Mouse (Mus musculus) kidney, embryonic 16.5 days (tissue): ENCODE data around the gene Rprd1b. TPM values are rescaled to one million over a fixed set of nuclear protein-coding genes. Genes with fewer than 3 reads are reported as not detected.
A peak's percentile ranks its signal among the peaks of the same experiment; 100 is the strongest.

Experiments used
- ATAC-seq: fragments of 200-750 bp; cut with Nextera tagmentation; 2 replicates; pipeline ENCODE4 v1.8.0; 2017; ENCODE audit warnings: moderate TSS enrichment; ENCODE audit not compliant: low FRiP score, low TSS enrichment
- H3K27ac ChIP-seq: fragments of 300-500 bp; sonication (generic); 2 replicates; pipeline ENCODE4 v1.5.1; 2014; ENCODE audit warnings: low read length
- H3K27me3 ChIP-seq: fragments of 300-500 bp; sonication (generic); 2 replicates; pipeline ENCODE4 v1.6.1; 2014; ENCODE audit warnings: low read length, control low read depth, mixed read lengths; ENCODE audit not compliant: insufficient read depth
- H3K36me3 ChIP-seq: fragments of 300-500 bp; sonication (generic); 2 replicates; pipeline ENCODE4 v1.6.1; 2014; ENCODE audit warnings: low read length, control low read depth, mixed read lengths; ENCODE audit not compliant: insufficient read depth
- H3K4me1 ChIP-seq: fragments of 300-500 bp; sonication (generic); 2 replicates; pipeline ENCODE4 v1.6.1; 2014; ENCODE audit warnings: low read length, control low read depth, mixed read lengths; ENCODE audit not compliant: insufficient read depth
- H3K4me2 ChIP-seq: fragments of 300-500 bp; sonication (generic); replicated peaks from 2 replicates; pipeline ENCODE4 v1.6.1; 2014; ENCODE audit warnings: low read depth, low read length
- H3K4me3 ChIP-seq: fragments of 300-500 bp; sonication (generic); 2 replicates; pipeline ENCODE4 v1.5.1; 2014; ENCODE audit warnings: mild to moderate bottlenecking, low read length
- H3K9ac ChIP-seq: fragments of 300-500 bp; sonication (generic); replicated peaks from 2 replicates; pipeline ENCODE4 v1.6.1; 2014; ENCODE audit warnings: low read length
- H3K9me3 ChIP-seq: fragments of 300-500 bp; sonication (generic); 2 replicates; pipeline ENCODE4 v1.6.1; 2016; ENCODE audit warnings: low read length, control low read depth
- WGBS: fragments of 180-500 bp; shearing (Covaris S2); extraction: QIAGEN DNeasy Blood & Tissue Kit; methylation state at CpG from one replicate; pipeline ENCODE4 v1.1.7; 2014; 5-methylcytosine and 5-hydroxymethylcytosine counted together
- polyA plus RNA-seq: library from polyadenylated mRNA; unstranded; fragments of >200 nt; fragmentation: Nextera tagmentation; extraction: Ambion mirVana; gene quantifications from 2 replicates; pipeline ENCODE4 v1.2.1, GENCODE M21; 2015

Gene Rprd1b
- polyA plus RNA-seq, 1 experiment from 2014 or later, result 44.1 TPM

DNA sequence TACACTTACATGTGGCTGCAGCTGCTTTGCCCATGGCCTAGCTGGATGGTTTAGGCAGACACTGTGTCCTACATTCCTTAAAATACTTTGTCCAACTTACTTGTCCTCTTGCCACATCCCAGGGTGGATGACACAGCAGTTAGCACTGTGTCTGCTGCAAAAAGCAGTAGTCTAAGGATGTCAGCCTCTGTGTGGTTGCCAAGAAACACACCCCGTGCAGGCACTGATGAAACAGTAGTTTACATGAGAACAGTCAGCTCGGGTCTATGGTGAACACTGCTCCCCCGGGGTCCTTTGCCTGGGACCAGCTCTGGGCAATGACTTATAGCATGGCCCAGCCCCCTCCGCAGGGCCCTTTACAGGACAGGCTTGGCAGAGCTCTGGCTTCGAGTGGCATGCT lies 65.0 kb downstream of the Rprd1b start:
- Histone ChIP-seq H3K36me3 (no peaks in the 10 kb centered on the region), H3K9ac (no peak overlapping the region), H3K4me2 (no peak overlapping the region), H3K4me3 (no peak overlapping the region), H3K9me3 (no peaks in the 10 kb centered on the region), H3K4me1 (peaks cover 27% of the 10 kb centered on the region), H3K27ac (peak overlapping the region; percentile 11; the same call in 1 of the 2 replicates), H3K27me3 (no peaks in the 10 kb centered on the region)
- WGBS, result 42% methylated on average over 5 of the region's 5 CpGs
- no peak for ATAC-seq

DNA sequence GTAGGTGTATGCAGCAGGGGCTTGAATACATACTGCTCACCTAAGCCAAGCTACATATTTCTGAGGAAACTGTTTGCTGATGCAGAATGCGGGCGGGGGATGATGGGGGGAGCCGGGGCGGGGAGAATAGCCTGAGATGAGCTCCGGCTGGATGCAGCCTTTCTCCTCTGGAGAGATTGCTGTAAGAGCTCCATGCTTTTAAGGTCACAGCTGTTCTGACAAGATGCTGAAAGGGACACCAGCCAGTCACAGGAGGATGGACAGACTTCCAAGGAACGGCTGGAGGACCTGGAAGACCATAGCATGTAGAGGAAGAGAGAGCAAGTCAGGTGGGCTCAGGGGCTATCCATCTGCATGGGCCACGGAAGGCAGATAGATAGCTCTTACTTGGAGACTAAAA lies 66.0 kb downstream of the Rprd1b start:
- H3K4me2 ChIP-seq, result no peak overlapping the region
- no peak for ATAC-seq
- WGBS, result 57% methylated on average over 7 of the region's 7 CpGs

DNA sequence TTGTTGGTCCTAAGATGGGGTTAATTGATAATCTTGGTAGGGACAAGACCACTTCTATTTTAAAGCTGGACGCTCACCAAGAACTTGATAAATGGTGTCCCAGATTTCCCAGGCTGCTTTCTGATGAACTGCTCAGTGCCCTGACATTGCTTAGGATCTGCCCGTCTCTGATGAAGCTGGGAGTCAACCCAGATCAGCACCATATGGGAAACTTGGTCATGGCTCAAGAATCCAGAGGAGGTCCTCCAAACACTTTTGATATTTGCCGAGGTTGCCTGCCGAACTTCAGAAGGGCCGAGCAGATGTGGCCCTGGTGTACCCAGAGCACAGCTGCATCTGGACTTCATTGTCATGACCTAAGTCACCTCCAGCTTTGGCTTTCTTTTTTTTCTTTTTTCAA lies 66.5 kb downstream of the Rprd1b start:
- WGBS, result 58% methylated on average over 5 of the region's 5 CpGs
- Histone ChIP-seq H3K9ac (no peak overlapping the region), H3K4me3 (no peak overlapping the region), H3K27ac (peak overlapping the region; percentile 74), H3K36me3 (no peaks in the 10 kb centered on the region), H3K27me3 (no peaks in the 10 kb centered on the region), H3K4me1 (peaks cover 30% of the 10 kb centered on the region), H3K9me3 (no peaks in the 10 kb centered on the region), H3K4me2 (no peak overlapping the region)
- peak; percentile 55; the same call in 1 of the 2 replicates for ATAC-seq

More for the DNA sequence above, 66.0 kb downstream of the Rprd1b start:
- no peak overlapping the region for H3K9ac ChIP-seq
- no peaks in the 10 kb centered on the region for H3K27me3 ChIP-seq
- H3K9me3 ChIP-seq, result no peaks in the 10 kb centered on the region
- peaks cover 27% of the 10 kb centered on the region for H3K4me1 ChIP-seq
- peak overlapping the region; percentile 74 for H3K27ac ChIP-seq
- H3K36me3 ChIP-seq, result no peaks in the 10 kb centered on the region
- H3K4me3 ChIP-seq, result no peak overlapping the region

DNA sequence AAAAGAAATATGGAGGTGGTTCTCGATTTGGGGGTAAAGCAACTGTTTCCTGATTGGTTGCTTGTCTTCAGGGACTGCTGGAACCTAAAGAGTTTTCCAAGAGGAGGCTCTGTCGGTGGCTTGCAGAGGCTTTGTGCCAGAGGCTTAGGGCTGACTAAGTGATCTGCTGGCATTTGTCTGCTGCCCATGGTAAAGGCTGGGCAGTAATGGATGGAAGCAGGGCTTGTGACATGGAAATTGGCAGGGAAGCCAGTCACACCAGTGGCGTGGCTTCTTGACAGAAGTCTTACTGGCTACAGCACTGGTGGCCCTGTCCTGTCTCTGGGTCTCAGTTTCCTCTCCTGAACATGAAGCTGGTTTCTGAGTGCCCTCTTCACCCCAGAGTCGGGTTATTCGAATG lies 68.8 kb downstream of the Rprd1b start:
- no peak overlapping the region for H3K9ac ChIP-seq
- no peak overlapping the region for H3K4me3 ChIP-seq
- H3K4me1 ChIP-seq, result peaks cover 33% of the 10 kb centered on the region
- no peaks in the 10 kb centered on the region for H3K36me3 ChIP-seq
- no peak for ATAC-seq
- no peaks in the 10 kb centered on the region for H3K27me3 ChIP-seq
- no peaks in the 10 kb centered on the region for H3K9me3 ChIP-seq
- H3K27ac ChIP-seq, result no peak overlapping the region
- no peak overlapping the region for H3K4me2 ChIP-seq
- WGBS, result 86% methylated on average over 5 of the region's 5 CpGs

GRCm38 (mm10) chr2:158098730-158099129 lies 70.4 kb downstream of the Rprd1b start:
- WGBS, result 85% methylated on average over 5 of the region's 5 CpGs
- H3K9me3 ChIP-seq, result no peaks in the 10 kb centered on the region
- no peak overlapping the region for H3K4me2 ChIP-seq
- no peak for ATAC-seq
- H3K9ac ChIP-seq, result no peak overlapping the region
- peaks cover 24% of the 10 kb centered on the region for H3K4me1 ChIP-seq
- no peak overlapping the region for H3K27ac ChIP-seq
- no peaks in the 10 kb centered on the region for H3K36me3 ChIP-seq
- no peak overlapping the region for H3K4me3 ChIP-seq
- H3K27me3 ChIP-seq, result no peaks in the 10 kb centered on the region

DNA sequence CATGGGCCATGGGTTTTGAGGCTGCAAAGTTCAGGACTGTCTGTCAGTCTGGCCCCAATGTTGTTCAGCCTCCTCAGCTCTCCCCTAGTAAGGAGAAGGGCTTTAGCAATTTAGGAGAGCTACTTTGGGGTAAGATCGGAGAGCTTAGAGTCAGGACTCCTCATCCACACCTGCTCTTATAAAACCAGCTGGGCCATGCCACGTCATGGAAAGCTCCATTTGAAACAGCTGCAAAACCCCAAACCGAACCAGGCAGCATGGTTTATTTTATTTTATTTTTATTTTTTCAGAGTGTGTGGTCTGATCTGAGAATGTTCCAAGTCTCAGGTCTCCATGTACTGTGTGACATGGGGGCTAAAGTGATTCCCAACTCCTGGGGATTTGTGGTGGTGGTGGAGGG lies 71.2 kb downstream of the Rprd1b start:
- no peaks in the 10 kb centered on the region for H3K36me3 ChIP-seq
- no peak overlapping the region for H3K4me2 ChIP-seq
- no peak overlapping the region for H3K27ac ChIP-seq
- peaks cover 17% of the 10 kb centered on the region for H3K4me1 ChIP-seq
- no peaks in the 10 kb centered on the region for H3K9me3 ChIP-seq
- H3K27me3 ChIP-seq, result no peaks in the 10 kb centered on the region
- no peak overlapping the region for H3K9ac ChIP-seq
- no peak for ATAC-seq
- no peak overlapping the region for H3K4me3 ChIP-seq
- WGBS, result 64% methylated on average over 3 of the region's 3 CpGs

GRCm38 (mm10) chr2:158101768-158102167 lies 73.5 kb downstream of the Rprd1b start:
- Histone ChIP-seq H3K27ac (no peak overlapping the region), H3K36me3 (no peaks in the 10 kb centered on the region), H3K9ac (no peak overlapping the region), H3K27me3 (no peaks in the 10 kb centered on the region), H3K4me3 (no peak overlapping the region), H3K4me1 (peaks cover 16% of the 10 kb centered on the region), H3K9me3 (no peaks in the 10 kb centered on the region), H3K4me2 (no peak overlapping the region)
- 78% methylated on average over 5 of the region's 5 CpGs for WGBS
- no peak for ATAC-seq

DNA sequence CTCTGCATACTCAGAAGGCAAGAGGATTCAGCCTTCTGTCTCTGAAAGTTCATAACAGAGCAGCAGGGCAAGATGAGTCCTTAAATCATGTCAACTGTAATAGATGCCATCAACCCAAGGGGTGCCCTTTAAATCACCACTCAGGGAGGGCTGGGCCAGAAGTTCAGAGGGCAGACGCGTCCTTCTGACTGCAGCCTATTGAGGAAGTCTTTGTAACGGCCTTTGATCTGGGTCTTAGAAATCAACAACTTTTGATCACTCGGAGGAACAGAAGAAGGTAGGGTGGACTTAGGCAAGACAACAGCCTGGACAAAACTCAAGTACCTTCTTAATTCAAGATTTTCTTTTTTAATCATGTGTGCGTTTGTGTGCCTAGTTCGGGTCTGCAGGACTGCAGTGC lies 76.7 kb downstream of the Rprd1b start:
- Histone ChIP-seq H3K4me3 (no peak overlapping the region), H3K36me3 (no peaks in the 10 kb centered on the region), H3K4me1 (peaks cover 28% of the 10 kb centered on the region), H3K27ac (no peak overlapping the region), H3K4me2 (no peak overlapping the region), H3K27me3 (no peaks in the 10 kb centered on the region), H3K9me3 (no peaks in the 10 kb centered on the region), H3K9ac (no peak overlapping the region)
- 48% methylated on average over 6 of the region's 6 CpGs for WGBS
- ATAC-seq, result no peak

- Histone ChIP-seq H3K9ac (no peak overlapping the region), H3K36me3 (no peaks in the 10 kb centered on the region), H3K27me3 (no peaks in the 10 kb centered on the region), H3K4me1 (peaks cover 23% of the 10 kb centered on the region), H3K9me3 (no peaks in the 10 kb centered on the region), H3K4me2 (no peak overlapping the region), H3K4me3 (no peak overlapping the region), H3K27ac (no peak overlapping the region)
- WGBS, result 71% methylated on average over 6 of the region's 6 CpGs
- ATAC-seq, result no peak
Measured at GRCm38 (mm10) chr2:158105605-158106004, 77.3 kb downstream of the Rprd1b start.

- H3K27me3 ChIP-seq, result no peaks in the 10 kb centered on the region
- H3K9me3 ChIP-seq, result no peaks in the 10 kb centered on the region
- peak overlapping the region; percentile 61 for H3K27ac ChIP-seq
- H3K4me1 ChIP-seq, result peaks cover 23% of the 10 kb centered on the region
- H3K4me3 ChIP-seq, result no peak overlapping the region
- no peak overlapping the region for H3K9ac ChIP-seq
- ATAC-seq, result peak; percentile 72
- no peaks in the 10 kb centered on the region for H3K36me3 ChIP-seq
- H3K4me2 ChIP-seq, result no peak overlapping the region
- 26% methylated on average over 6 of the region's 6 CpGs for WGBS
Measured at GRCm38 (mm10) chr2:158106947-158107587, 78.8 kb downstream of the Rprd1b start.
